Mouse (Mus musculus): ENCODE results near the gene Reg4. TPM values are rescaled to one million over a fixed set of nuclear protein-coding genes. Genes with fewer than 3 reads are reported as not detected.

Reg4 gene
- polyA plus RNA-seq (2015; fragmentation: Illumina TruSeq; extraction: RNeasy Lipid Tissue Mini Kit (QIAGEN cat#74804); ENCODE audit: insufficient read depth, low read depth, low replicate concordance), result not detected

DNA sequence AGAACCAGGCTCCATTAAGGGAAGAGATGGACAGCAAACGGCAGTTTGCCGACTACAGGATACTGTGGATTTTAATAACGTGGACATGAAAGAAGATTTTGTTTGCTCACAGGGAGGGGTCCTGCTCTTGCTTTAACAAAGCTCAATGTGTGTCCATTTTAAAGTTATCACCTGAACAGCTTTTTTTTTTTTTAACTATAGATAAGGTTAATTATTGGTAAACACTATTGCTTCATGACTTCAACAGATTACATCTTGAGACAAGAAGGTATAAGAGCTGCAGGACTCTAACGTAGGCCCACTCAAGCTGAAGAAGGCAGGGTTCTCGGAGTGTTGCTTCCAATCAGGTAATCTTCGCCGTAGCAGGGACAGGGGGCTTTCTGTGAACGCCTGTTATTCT lies at the start of gene Reg4:
Gene Reg4 (plus strand): TSS at position 301 of the 400 bp plus-strand sequence.

DNA sequence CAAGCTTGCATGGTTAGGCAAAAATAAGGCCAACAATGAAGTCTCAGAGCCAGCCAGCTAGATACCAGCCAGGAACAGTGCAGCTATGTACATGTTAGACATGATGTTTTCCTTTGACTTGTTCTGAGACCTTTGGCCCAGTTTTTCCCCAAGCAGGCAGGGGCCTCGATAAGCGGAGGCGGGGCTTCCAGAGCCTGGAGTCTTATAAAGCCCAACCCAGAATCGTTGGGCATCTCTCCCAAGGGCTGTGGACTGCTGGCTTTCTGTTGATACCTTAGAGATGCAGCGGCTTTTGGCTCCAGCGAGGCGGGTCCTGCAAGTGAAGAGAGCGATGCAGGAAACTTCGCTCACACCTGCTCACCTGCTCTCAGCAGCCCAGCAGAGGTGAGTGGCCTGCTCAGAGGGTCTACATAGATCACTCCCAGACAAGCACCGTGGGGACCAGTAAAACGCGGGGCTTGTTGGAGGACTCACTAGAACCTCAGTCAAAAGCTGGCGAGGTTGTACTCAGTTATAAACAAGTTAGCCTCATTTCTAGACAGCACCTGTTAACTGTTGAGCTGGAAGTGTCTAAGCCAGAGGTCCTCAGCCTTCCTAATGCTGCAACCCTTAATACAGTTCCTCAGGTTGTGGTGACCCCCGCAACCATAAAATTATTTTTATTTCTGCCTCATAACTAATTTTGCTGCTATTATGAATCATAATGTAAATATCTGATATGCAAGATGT lies 58.4 kb downstream of the Reg4 start, which contains the start of gene Hmgcs2:
Gene Hmgcs2 (plus strand): TSS at position 232 of the 729 bp plus-strand sequence.

Other genes with a start within 250 kb of the Reg4 start
- gene Notch2, start 208.6 kb upstream of the Reg4 start, polyA plus RNA-seq (2015; fragmentation: Illumina TruSeq; extraction: RNeasy Lipid Tissue Mini Kit (QIAGEN cat#74804); ENCODE audit: insufficient read depth, low read depth, low replicate concordance), result 2.9 TPM
- gene Adam30, start 61.5 kb upstream of the Reg4 start, polyA plus RNA-seq (2015; fragmentation: Illumina TruSeq; extraction: RNeasy Lipid Tissue Mini Kit (QIAGEN cat#74804); ENCODE audit: insufficient read depth, low read depth, low replicate concordance), result not detected
- 8.3 TPM for gene Hmgcs2, start 58.3 kb downstream of the Reg4 start, polyA plus RNA-seq (2015; fragmentation: Illumina TruSeq; extraction: RNeasy Lipid Tissue Mini Kit (QIAGEN cat#74804); ENCODE audit: insufficient read depth, low read depth, low replicate concordance)
- gene Phgdh, start 117.8 kb downstream of the Reg4 start, polyA plus RNA-seq (2015; fragmentation: Illumina TruSeq; extraction: RNeasy Lipid Tissue Mini Kit (QIAGEN cat#74804); ENCODE audit: insufficient read depth, low read depth, low replicate concordance), result 59.2 TPM
- gene Zfp697, start 160.3 kb downstream of the Reg4 start, polyA plus RNA-seq (2015; fragmentation: Illumina TruSeq; extraction: RNeasy Lipid Tissue Mini Kit (QIAGEN cat#74804); ENCODE audit: insufficient read depth, low read depth, low replicate concordance), result 1.3 TPM
- not detected for gene Gm4450, start 235.0 kb downstream of the Reg4 start, polyA plus RNA-seq (2015; fragmentation: Illumina TruSeq; extraction: RNeasy Lipid Tissue Mini Kit (QIAGEN cat#74804); ENCODE audit: insufficient read depth, low read depth, low replicate concordance)

Data from pancreas, adult 10 weeks (tissue).